Mouse (Mus musculus): Measurements from ENCODE around the gene Zfp609.

DNA sequence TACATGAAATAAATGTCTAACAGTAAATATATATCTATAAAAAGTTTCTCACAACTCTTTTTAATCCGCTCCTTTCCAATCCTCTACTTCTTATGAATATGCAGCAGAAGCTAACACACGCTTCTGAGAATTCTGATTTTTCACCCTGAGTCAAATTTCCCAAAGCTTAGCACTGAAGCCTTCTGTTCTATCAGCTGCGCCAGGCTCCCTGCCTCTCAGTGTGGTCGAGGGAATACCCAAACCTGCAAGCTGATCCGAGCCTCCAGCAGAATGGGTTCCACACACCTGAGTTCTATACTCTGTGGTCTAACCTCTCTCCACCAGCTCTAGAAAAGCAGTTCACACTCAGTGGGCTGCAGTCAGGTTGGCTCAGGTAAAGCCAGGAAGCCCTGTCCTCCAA lies 68.1 kb downstream of the Zfp609 start:
- TF ChIP-seq MAX (IDR thresholded peaks at IDR 0.05; ENCODE audit: low read depth) = no peak
- TF ChIP-seq REST (IDR thresholded peaks at IDR 0.05; ENCODE audit: insufficient read depth, insufficient read length) = no peak
- TF ChIP-seq POLR2A (IDR thresholded peaks at IDR 0.05; ENCODE audit: insufficient read length, low read depth) = no peak
- no peak for TF ChIP-seq TCF12 (IDR thresholded peaks at IDR 0.05; ENCODE audit: insufficient read depth, poor library complexity, severe bottlenecking)
- TF ChIP-seq USF1 (IDR thresholded peaks at IDR 0.05; ENCODE audit: low read depth) = no peak
- TF ChIP-seq TCF3 (IDR thresholded peaks at IDR 0.05; ENCODE audit: insufficient read length, low read depth) = no peak

Data from myocyte (in vitro differentiated cells).